Mouse (Mus musculus) MEL (cell line): Measurements from ENCODE around the gene Arsg. TPM values are rescaled to one million over a fixed set of nuclear protein-coding genes. Genes with fewer than 3 reads are reported as not detected.

Experiments
- DNase-seq: peaks from one replicate; pipeline ENCODE4 v3.0.0; 2011; ENCODE audit warnings: low read depth, low spot score
- H3K27ac ChIP-seq: 2 replicates; pipeline ENCODE4 v1.5.1; 2012; ENCODE audit warnings: low read depth, mild to moderate bottlenecking, control low read depth, low read length, moderate library complexity; ENCODE audit not compliant: control insufficient read depth
- H3K27me3 ChIP-seq, 2 experiments: fragments of 150-350 bp in 1 of 2; sonication (generic) in 1 of 2; 2 replicates each; pipeline ENCODE4 v1.6.1; 2012; ENCODE audit warnings: low read length in 2 of 2, mild to moderate bottlenecking in 2 of 2, improper control_type of control experiment in 1 of 2, moderate library complexity in 1 of 2; ENCODE audit not compliant: insufficient read depth in 2 of 2, control insufficient read depth in 1 of 2
- H3K36me3 ChIP-seq, 2 experiments: 2 replicates each; pipeline ENCODE4 v1.6.1; 2012 to 2014; ENCODE audit warnings: low read length in 2 of 2, improper control_type of control experiment in 1 of 2, inconsistent platforms in 1 of 2, mild to moderate bottlenecking in 1 of 2; ENCODE audit not compliant: insufficient read depth in 2 of 2, control insufficient read depth in 1 of 2
- H3K4me1 ChIP-seq, 2 experiments: fragments of 150-350 bp in 1 of 2; sonication (generic) in 1 of 2; 2 replicates each; pipeline ENCODE4 v1.6.1; 2012; ENCODE audit warnings: low read length in 2 of 2, improper control_type of control experiment in 1 of 2, mild to moderate bottlenecking in 1 of 2; ENCODE audit not compliant: insufficient read depth in 2 of 2, control insufficient read depth in 1 of 2
- H3K4me3 ChIP-seq, 2 experiments: fragments of 150-350 bp in 1 of 2; sonication (generic) in 1 of 2; 2 replicates each; pipeline ENCODE4 v1.5.1; 2012; ENCODE audit warnings: low read depth in 2 of 2, low read length in 2 of 2, mild to moderate bottlenecking in 2 of 2, moderate library complexity in 2 of 2, control low read depth in 1 of 2, improper control_type of control experiment in 1 of 2; ENCODE audit not compliant: control insufficient read depth in 1 of 2, insufficient read depth in 1 of 2
- H3K79me2 ChIP-seq: 2 replicates; pipeline ENCODE4 v1.6.1; 2012; ENCODE audit warnings: mild to moderate bottlenecking, low read length, moderate library complexity; ENCODE audit not compliant: control insufficient read depth, poor library complexity, insufficient read depth
- H3K9ac ChIP-seq: 2 replicates; pipeline ENCODE4 v1.6.1; 2012; ENCODE audit warnings: low read depth, mild to moderate bottlenecking, control low read depth, low read length, moderate library complexity; ENCODE audit not compliant: control insufficient read depth, poor library complexity, severe bottlenecking
- H3K9me3 ChIP-seq: fragments of 150-350 bp; sonication (generic); replicated peaks from 2 replicates; pipeline ENCODE4 v1.6.1; 2012; ENCODE audit warnings: mild to moderate bottlenecking, low read length, improper control_type of control experiment, moderate library complexity; ENCODE audit not compliant: insufficient read depth
- CHD2 ChIP-seq: IDR thresholded peaks from 2 replicates; pipeline ENCODE4 v1.6.1; 2011; ENCODE audit warnings: low read length, improper control_type of control experiment
- CTCF ChIP-seq, 3 experiments: IDR thresholded peaks in 2 of 3; conservative IDR thresholded peaks in 1 of 3; 2 replicates each; pipeline ENCODE4 v1.5.1; 2011 to 2012; ENCODE audit warnings: low read length in 3 of 3, low read depth in 2 of 3, mild to moderate bottlenecking in 2 of 3, improper control_type of control experiment in 1 of 3, inconsistent platforms in 1 of 3, mixed read lengths in 1 of 3, moderate library complexity in 1 of 3; ENCODE audit not compliant: control insufficient read depth in 1 of 3, insufficient read depth in 1 of 3, poor library complexity in 1 of 3, severe bottlenecking in 1 of 3
- ETS1 ChIP-seq: IDR thresholded peaks from 2 replicates; pipeline ENCODE4 v1.6.1; 2012; ENCODE audit warnings: low read depth, mild to moderate bottlenecking, inconsistent platforms, low read length, improper control_type of control experiment, moderate library complexity
- MAFK ChIP-seq: IDR thresholded peaks from 2 replicates; pipeline ENCODE4 v1.6.1; 2011; ENCODE audit warnings: low read depth, mild to moderate bottlenecking, low read length, improper control_type of control experiment, borderline replicate concordance
- MEF2A ChIP-seq: IDR thresholded peaks from 2 replicates; pipeline ENCODE4 v1.6.1; 2014; ENCODE audit warnings: low read depth, mild to moderate bottlenecking, inconsistent platforms, low read length, improper control_type of control experiment; ENCODE audit not compliant: poor library complexity, insufficient replicate concordance, severe bottlenecking; ENCODE audit errors: extremely low read depth
- MXI1 ChIP-seq: IDR thresholded peaks from 2 replicates; pipeline ENCODE4 v1.6.1; 2011; ENCODE audit warnings: mild to moderate bottlenecking, low read depth, low read length, improper control_type of control experiment
- MYB ChIP-seq: IDR thresholded peaks from 2 replicates; pipeline ENCODE4 v1.6.1; 2011; ENCODE audit warnings: mild to moderate bottlenecking, low read depth, low read length, improper control_type of control experiment
- NRF1 ChIP-seq: IDR thresholded peaks from 2 replicates; pipeline ENCODE4 v1.6.1; 2014; ENCODE audit warnings: low read depth, mild to moderate bottlenecking, inconsistent platforms, low read length, improper control_type of control experiment, moderate library complexity; ENCODE audit not compliant: poor library complexity, insufficient read depth, severe bottlenecking
- POLR2A ChIP-seq, 2 experiments: IDR thresholded peaks; 2 replicates each; pipeline ENCODE4 v1.6.1; 2011 to 2012; ENCODE audit warnings: low read length in 2 of 2, mild to moderate bottlenecking in 2 of 2, control low read depth in 1 of 2, improper control_type of control experiment in 1 of 2, low read depth in 1 of 2, moderate library complexity in 1 of 2; ENCODE audit not compliant: control insufficient read depth in 1 of 2, insufficient read depth in 1 of 2, poor library complexity in 1 of 2
- POLR2AphosphoS5 ChIP-seq: IDR thresholded peaks from 2 replicates; pipeline ENCODE4 v1.6.1; 2012; ENCODE audit warnings: low read depth, borderline replicate concordance, mild to moderate bottlenecking, inconsistent platforms, low read length, moderate library complexity, mixed read lengths
- RAD21 ChIP-seq: IDR thresholded peaks from 2 replicates; pipeline ENCODE4 v1.6.1; 2011; ENCODE audit warnings: mild to moderate bottlenecking, low read depth, low read length, improper control_type of control experiment
- RCOR1 ChIP-seq: IDR thresholded peaks from 2 replicates; pipeline ENCODE4 v1.6.1; 2012; ENCODE audit warnings: low read depth, mild to moderate bottlenecking, inconsistent platforms, low read length, improper control_type of control experiment
- SMC3 ChIP-seq: IDR thresholded peaks from 2 replicates; pipeline ENCODE4 v1.6.1; 2011; ENCODE audit warnings: low read depth, low read length, improper control_type of control experiment
- TBP ChIP-seq: IDR thresholded peaks from 2 replicates; pipeline ENCODE4 v1.8.0; 2011; ENCODE audit warnings: low read depth, low read length, improper control_type of control experiment
- ZC3H11A ChIP-seq: IDR thresholded peaks from 2 replicates; pipeline ENCODE4 v1.6.1; 2012; ENCODE audit warnings: low read depth, mild to moderate bottlenecking, inconsistent platforms, low read length, improper control_type of control experiment
- ZMIZ1 ChIP-seq: IDR thresholded peaks from 2 replicates; pipeline ENCODE4 v1.6.1; 2012; ENCODE audit warnings: low read depth, mild to moderate bottlenecking, inconsistent platforms, low read length, improper control_type of control experiment, moderate library complexity
- ZNF384 ChIP-seq: IDR thresholded peaks from 2 replicates; pipeline ENCODE4 v1.6.1; 2012; ENCODE audit warnings: low read depth, mild to moderate bottlenecking, inconsistent platforms, low read length, improper control_type of control experiment
- polyA plus RNA-seq, 2 experiments: library from polyadenylated mRNA; stranded (reverse) in 1 of 2; unstranded in 1 of 2; fragments of >175 nt in 1 of 2; fragments of >200 nt in 1 of 2; gene quantifications; 2 replicates each; pipeline versions ENCODE4 v1.2.1 to v1.2.4; 2012; ENCODE audit warnings: low replicate concordance in 2 of 2, low read depth in 1 of 2; ENCODE audit not compliant: insufficient read length in 2 of 2, insufficient read depth in 1 of 2, missing spikeins in 1 of 2
- total RNA-seq: library from RNA; depleted of rRNA; stranded (reverse); fragments of 300-350 nt; gene quantifications from 2 replicates; pipeline ENCODE4 v1.2.3, GENCODE M21; 2012

Arsg gene
- total and polyA plus RNA-seq, 3 experiments, result 3.9 to 5.2 TPM; not detected in 1

GRCm38 (mm10) chr11:109587638-109588374 lies 114.6 kb downstream of the Arsg start (continued):
- TF ChIP-seq MYB, result peak; percentile 67
- TF ChIP-seq ZMIZ1, result no peak
- peak in 1 of 2 experiments; percentile 38; a peak in 1 of 4 replicates for TF ChIP-seq POLR2A (IDR thresholded peaks at IDR 0.05; ENCODE audit: control insufficient read depth in 1 of 2, insufficient read depth in 1 of 2, low read depth in 1 of 2, low read length in 2 of 2, poor library complexity in 1 of 2)
- no peak for TF ChIP-seq CTCF (IDR thresholded peaks at IDR 0.05 in 2 of 3, conservative IDR thresholded peaks at IDR 0.05 in 1 of 3; ENCODE audit: control insufficient read depth in 1 of 3, insufficient read depth in 1 of 3, low read depth in 2 of 3, low read length in 3 of 3, poor library complexity in 1 of 3, severe bottlenecking in 1 of 3)
- no peak; the same call in 1 of the 2 replicates for TF ChIP-seq TBP
- peak; percentile 75; the same call in 1 of the 2 replicates for TF ChIP-seq RCOR1
- 0 out of 2 replicates have a peak, but pooled peaks have one; percentile 54 for TF ChIP-seq MEF2A
- no peak for TF ChIP-seq CHD2
- TF ChIP-seq POLR2AphosphoS5, result no peak
- TF ChIP-seq, all 39 proteins: peak for 24

- no peak overlapping the region for H3K27ac ChIP-seq
- no peak overlapping the region for H3K4me3 ChIP-seq
- peaks cover 0 to 16% of the 10 kb centered on the region in 2 experiments; a peak in 2 of 4 replicates for H3K36me3 ChIP-seq
- H3K79me2 ChIP-seq, result no peaks in the 10 kb centered on the region
- H3K9me3 ChIP-seq, result no peaks in the 10 kb centered on the region
- no peak overlapping the region for H3K9ac ChIP-seq
- H3K27me3 ChIP-seq, result no peaks in the 10 kb centered on the region
- TF ChIP-seq POLR2A (IDR thresholded peaks at IDR 0.05; ENCODE audit: control insufficient read depth in 1 of 2, insufficient read depth in 1 of 2, low read depth in 1 of 2, low read length in 2 of 2, poor library complexity in 1 of 2) (no peak), MAFK (no peak), RAD21 (no peak), SMC3 (no peak), ZMIZ1 (no peak), ZNF384 (no peak), ZC3H11A (no peak), NRF1 (no peak), ETS1 (no peak)
- H3K4me1 ChIP-seq, result peaks cover 18% of the 10 kb centered on the region in 2 experiments
- no peak for DNase-seq
Measured at GRCm38 (mm10) chr11:109590012-109590411, 116.8 kb downstream of the Arsg start.

GRCm38 (mm10) chr11:109591511-109591910 lies 118.3 kb downstream of the Arsg start:
- TF ChIP-seq MXI1, result 0 out of 2 replicates have a peak, but pooled peaks have one; percentile 21
- TF ChIP-seq POLR2A (IDR thresholded peaks at IDR 0.05; ENCODE audit: control insufficient read depth in 1 of 2, insufficient read depth in 1 of 2, low read depth in 1 of 2, low read length in 2 of 2, poor library complexity in 1 of 2), result no peak
- H3K79me2 ChIP-seq, result no peaks in the 10 kb centered on the region
- peaks cover 0 to 8% of the 10 kb centered on the region in 2 experiments; a peak in 1 of 4 replicates for H3K36me3 ChIP-seq
- no peak overlapping the region for H3K9ac ChIP-seq
- H3K9me3 ChIP-seq, result no peaks in the 10 kb centered on the region
- no peak for DNase-seq
- no peak overlapping the region for H3K27ac ChIP-seq
- no peak overlapping the region for H3K4me3 ChIP-seq
- H3K4me1 ChIP-seq, result peaks cover 9 to 13% of the 10 kb centered on the region in 2 experiments
- H3K27me3 ChIP-seq, result no peaks in the 10 kb centered on the region
